Mouse (Mus musculus): Measurements from ENCODE around the gene Hspa8.
"Not testable (repeated sequence)": the region's sequence is repeated elsewhere in the genome, so short reads cannot be mapped to it uniquely, and the experiment has no call there.

Hspa8 gene

DNA sequence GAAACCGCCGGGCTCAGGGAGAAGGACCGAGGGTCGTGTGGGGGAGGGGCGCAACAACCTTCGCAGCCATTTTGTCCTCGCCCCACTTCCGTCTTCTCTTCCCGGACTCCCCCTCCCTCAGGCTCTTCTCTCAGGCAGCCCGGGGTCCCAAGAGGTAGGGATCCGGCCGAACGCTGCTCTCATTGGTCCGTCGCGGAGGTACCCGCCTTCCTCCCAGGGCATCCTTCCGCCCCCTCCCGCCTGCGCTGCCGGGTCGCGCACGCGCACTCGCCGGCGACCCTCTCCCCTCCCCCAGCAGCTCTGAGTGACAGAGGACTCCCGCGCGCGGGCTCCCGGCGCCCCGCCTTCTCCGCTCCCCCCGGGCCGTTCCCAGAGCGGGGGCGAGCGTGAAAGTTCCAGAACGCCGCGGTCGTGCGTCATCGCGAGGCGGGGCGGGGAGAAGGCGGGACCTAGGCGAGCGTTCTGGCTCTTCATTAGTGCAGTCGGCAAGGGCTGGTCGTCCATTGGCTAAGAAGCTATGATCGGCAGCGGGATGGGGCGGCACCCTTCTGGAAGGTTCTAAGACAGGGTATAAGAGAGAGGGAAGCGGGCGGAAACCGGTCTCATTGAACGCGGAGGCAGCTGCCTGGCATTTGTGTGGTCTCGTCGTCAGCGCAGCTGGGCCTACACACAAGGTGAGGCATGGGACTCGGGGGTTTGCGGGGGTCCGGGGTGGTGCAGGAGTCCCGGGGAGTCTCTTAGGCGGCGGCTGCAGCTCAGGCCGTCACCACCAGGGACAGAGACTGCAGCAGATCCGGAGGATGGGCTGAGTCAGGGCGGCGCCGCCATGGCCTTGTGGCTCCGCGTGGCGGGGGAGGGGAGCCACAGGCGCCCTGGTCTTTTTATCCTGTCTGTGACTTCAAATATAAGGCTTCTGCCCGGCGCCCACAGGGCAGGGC is at the start of gene Hspa8:
Gene Hspa8 (plus strand): TSS at position 310 of the 938 bp plus-strand sequence.
- peak; percentile 100 for DNase-seq (ENCODE audit: low spot score)

DNA sequence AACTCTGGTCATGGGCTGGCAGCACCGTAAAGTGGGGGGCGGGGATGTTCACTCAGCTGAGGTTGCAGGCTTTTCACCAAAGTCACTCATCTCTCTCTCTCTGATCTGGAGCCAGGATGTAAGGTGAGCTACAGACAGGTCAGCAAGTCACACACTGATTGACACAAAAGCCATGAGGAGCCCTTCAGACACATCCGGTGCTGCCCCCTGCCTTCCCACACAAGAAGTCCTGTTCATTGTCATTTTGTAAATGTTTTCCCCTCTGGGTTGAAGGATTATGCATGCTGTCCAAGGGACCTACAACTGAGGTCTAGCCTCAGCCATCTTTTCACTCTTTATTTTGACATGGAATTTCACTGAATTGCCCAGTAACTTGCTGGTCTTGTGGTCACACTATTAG is 49.0 kb upstream of the Hspa8 start:
- DNase-seq (ENCODE audit: low spot score), result no peak

DNA sequence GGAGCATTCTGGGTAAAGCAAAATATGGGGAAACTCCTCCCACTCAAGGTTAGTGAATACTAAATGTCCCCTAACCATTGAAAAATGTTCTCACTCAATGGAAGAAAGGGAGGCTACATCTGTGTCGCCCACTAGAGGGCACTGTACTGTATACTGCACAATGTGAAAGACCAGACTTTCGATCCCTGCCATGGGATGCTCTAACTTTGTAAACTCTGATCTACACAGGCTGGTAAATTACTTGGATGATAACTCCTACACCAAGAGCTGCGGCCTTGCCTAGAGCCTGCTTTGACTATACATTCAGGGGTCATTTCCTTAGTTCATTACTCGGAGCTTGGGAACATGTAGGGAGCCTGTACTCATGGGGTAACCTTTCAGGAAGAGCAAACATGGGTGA is 44.4 kb upstream of the Hspa8 start:
- peak; percentile 67 for DNase-seq (ENCODE audit: low spot score)

DNA sequence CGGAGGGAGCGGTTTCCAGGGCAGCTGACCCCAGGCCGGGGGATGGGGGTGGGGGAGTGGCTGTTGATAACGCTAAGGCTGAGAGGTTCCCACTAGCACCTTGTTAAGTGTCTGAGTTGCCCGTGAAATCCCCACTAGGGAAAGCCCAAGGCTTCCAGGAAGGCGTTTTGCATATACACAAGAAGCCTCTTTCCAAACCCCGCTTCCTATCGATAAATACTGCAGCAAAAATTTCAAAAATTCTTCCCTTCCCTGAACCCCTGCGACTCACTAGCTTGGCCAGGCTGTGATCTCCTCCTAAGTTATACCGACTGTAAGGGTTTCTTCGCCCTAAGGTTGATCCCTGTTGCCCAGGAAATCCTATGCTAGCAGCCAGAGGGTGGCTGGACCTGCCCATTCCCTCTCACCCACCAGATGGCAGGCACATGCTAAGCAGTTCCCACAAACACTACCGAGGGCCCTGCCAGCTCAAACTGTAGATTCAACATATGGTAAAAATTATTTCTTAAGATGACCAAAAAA is 43.6 kb upstream of the Hspa8 start:
- DNase-seq (ENCODE audit: low spot score), result peak; percentile 29

DNA sequence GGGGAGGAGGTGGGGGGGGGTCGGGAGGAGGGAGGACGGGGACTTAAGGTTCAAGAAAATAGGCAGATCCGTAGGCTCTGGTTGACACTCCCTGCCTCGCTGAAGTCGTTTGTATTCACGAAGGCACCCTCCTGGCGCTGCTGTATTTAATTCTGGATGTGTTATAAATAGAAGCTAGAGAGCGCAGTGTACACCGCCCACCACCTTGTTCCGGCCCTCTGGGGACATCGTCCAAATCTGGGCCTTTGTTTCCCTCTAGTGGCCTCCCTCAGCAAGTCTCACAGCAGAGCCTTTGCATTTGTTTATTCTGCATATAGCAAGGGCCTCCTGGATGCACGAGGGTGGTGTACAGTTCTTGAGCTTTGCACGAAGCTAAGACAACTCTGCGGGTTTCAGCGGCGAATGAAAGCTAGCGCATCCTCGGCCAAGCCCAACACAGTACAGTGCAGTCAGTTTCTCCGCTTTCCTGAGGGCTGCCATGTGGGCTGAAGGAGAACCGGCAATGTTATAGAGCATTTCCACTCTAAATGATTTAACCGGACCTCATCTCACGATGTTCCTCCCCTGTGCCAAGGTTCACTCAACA is 43.0 kb upstream of the Hspa8 start:
- DNase-seq (ENCODE audit: low spot score), result peak; percentile 72

DNA sequence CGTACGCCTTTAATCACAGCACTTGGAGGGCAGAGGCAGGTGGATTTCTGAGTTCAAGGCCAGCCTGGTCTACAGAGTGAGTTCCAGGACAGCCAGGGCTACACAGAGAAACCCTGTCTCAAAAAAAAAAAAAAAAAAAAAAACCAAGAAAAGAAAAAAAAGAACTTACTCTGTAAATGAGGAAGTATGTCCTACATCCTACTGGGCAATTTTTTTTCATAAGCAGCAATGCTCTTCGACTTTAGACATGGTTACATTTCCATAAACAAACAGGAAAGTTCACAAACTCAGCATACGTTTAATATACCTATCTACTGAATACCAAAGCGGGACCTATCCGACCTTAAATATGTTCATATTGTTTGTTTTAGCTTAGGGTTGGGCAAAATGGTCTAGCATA is 38.4 kb upstream of the Hspa8 start:
- no peak for DNase-seq (ENCODE audit: low spot score)

DNA sequence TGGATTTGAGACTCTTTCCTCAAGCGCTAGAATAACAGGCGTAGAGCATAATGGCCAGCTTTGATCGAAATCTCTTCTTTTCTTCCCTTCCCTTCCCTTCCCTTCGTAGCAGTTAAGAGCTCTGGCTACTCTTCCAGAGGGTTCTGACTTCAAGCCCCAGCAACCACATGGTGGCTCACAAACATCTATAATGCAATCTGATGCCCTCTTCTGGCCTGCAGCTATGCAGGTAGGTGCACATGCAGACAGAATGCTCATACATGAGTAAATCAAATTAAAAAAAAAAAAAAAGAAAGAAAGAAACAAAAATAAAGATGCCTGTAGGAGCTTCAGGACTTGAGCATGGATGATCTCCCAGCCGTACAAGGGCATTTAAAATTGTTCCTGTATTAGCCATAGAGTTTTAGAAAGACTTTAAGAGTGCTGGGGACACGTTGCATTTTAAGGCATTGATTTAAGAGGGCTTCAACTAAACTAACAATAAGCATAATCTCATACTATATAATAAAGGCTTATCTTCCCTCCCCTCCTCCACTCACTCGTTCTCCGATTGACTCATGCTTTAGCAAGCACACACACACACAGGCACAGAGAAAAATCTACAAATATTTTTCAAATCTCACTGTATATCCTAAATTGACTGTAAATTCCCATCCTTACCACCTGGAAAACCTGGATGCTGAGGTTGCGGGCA is 35.8 kb upstream of the Hspa8 start:
- DNase-seq (ENCODE audit: low spot score), result no peak

DNA sequence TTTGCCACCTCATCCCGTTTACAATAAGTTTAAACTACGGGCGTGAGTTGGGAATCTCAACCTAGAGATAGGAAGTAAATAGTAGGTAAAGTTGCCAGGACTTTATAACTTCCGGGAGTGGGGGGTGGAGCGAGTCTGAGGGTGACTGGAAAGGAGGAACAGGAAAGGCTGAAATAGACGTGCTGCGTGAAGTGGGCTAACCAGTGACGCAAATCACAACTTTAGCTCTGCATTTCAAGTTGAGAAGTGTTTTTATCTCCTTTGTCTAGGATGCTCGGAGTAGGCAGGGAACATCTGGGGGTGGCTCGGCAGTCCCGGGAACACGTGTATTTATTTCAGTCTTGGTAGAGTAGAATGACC is 35.2 kb upstream of the Hspa8 start:
- no peak for DNase-seq (ENCODE audit: low spot score)

DNA sequence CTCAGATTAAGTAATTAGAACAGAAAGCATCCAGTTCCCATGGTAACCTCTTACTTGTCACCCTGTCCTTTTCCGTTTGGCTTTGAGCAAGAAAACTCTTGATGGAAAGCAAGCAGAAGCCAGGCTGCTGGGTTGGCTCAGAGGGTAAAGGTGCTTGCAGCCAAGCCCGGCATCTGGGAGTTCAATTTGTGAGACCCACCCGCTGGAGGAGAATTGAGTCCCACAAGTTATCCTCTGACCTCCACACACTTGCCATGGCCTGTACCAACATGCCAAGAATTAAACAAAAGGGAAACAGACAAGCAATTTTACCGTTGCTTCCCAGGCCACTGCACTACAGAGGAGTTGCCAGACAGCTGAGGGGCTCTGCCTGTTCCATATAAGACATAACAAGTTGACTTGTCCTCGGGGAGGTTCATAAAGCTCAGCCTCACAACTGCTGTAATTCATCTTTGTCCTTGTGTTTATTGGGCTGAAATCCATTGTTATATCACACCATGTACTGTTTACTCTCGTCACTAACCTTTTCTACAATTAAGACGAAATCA is 34.7 kb upstream of the Hspa8 start:
- no peak for DNase-seq (ENCODE audit: low spot score)

DNA sequence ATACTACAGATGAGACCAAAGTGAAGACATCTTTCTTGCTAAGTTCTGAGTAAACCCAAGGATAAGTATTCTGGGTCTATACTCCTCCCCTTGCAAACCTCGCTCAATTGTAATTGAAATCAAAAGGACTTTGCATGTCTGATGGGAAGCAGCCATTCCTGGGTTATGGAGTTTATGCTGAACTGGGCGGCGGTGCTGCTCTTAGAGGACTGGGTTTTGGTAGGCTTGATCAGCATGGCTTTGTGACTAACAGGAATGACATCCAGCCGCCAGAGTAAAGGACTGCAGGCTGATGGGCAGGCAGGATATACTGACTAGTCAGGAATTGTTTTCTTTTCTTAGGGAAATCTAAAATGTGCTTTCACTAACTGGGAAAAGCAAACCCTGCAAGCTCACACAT is 32.8 kb upstream of the Hspa8 start:
- no peak for DNase-seq (ENCODE audit: low spot score)

DNA sequence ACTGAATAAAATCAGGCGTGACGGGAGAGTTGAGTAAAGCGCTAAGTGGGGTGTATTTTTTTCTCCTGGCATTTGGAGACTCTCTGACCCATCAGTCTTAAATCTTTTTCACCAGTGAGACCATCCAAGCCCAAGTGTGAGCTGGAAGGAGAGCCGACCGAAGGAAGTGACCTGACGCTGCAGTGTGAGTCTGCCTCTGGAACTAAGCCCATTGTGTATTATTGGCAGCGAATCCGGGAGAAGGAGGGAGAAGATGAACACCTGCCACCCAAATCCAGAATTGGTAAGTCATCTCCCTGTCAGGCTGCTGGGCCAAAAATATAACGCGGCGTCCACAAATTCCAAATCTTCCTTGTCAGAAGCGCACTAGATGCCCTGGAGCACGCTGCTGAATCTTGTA is 28.5 kb upstream of the Hspa8 start:
- DNase-seq (ENCODE audit: low spot score), result no peak

DNA sequence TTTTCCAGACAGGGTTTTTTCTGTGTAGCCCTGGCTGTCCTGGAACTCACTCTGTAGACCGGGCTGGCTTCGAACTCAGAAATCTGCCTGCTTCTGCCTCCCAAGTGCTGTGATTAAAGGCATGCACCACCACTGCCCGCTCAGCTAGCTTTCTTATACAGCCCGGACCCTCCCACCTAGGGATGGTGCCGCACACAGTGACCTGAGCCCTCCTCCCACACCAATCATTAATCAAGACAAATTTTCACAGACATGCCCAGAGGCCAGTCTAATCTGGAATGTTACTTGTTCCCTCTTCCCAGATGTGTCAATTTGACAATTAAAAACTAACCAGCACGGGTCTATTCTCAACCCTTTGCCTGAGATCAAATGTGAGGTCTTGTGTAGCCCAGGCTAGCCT is 27.6 kb upstream of the Hspa8 start:
- DNase-seq (ENCODE audit: low spot score), result not testable (repeated sequence)

DNA sequence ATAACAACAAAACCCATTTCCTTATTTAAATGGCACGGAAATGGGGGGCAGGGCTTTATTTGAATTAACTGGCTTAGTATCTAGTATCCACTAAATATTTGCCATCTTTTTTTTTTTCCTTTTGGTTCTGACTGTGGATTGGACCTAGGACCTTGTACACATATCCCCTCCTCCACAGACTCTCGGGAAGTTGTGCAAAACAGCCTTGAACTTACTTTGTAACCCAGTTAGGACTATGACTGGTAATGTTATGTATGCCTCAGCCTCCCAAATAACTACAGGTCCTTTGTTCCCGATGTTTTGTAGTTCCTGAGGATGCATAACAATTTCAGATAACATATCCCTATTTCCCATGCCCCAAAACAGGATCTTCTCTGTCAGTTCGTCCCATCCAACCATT is 26.9 kb upstream of the Hspa8 start:
- no peak for DNase-seq (ENCODE audit: low spot score)

DNA sequence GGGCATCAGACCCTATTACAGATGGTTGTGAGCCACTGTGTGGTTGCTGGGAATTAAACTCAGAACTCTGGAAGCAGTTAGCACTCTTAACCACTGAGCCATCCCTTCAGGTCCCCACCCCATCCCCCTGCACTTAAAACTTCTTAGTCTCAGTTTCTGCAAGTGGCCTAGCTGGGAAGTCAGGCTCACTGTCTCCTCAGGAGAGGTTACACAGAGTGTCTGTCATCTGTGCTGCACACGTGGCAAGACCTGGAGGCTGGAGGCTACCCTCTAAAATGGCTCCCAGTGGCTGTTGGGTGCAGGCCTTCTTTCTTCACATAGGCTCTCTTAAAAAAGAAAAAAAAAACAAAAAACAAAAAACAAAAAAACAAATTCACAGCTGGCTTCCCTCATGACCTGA is 24.7 kb upstream of the Hspa8 start:
- DNase-seq (ENCODE audit: low spot score), result no peak

DNA sequence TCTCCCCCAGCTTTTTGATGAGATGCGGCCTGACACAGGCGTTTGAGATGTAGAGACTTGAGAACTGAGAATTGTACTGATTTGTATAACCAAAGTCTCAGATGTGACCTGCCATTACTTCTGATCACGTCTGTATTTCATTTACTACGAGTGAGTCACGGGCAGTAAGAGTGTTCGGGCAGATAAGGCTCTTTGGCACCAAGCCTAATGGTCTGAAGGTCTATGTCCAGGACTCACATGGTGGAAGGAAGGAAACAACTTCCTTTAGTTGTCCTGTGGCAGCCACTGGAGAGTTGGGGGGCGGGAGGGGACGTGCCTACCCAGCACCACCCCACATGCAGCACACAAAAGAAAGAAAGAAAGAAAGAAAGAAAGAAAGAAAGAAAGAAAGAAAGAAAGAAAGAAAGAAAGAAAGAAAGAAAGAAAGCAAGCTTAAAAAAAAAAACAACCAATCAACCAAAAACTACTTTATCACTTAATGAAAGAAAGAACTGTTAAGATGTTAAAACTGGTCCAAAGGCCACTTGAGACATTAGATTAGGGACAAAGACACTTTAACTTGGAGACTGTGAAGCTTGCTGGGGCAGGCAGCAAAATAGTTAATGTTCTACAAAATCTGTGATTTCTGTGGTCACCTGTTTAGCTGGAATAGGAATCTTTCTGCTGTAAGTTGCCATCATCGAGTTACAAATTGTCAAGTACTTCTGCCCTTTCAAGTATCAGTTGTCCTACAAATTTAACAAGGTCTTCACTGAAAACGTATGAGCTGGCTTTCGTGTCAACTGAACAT is 24.1 kb upstream of the Hspa8 start:
- no peak for DNase-seq (ENCODE audit: low spot score)

DNA sequence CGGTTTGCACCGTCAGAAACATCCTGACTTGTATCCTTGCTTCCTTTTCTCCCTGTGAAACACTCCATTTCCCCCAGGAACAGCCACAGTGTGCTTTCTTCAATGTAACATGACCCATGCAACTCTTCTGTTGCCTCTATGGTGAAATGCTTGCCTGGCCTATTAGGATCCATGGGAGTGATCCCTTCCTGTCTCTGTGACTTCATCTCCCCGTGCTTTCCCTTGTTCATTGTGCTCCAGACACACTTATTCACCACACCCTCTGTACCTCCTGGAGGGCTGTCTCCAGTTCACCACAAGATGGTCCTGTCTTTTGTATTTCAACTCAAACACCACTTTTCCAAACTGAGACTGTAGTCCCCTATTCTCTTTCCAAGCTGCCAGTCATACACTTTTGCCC is 20.7 kb upstream of the Hspa8 start:
- DNase-seq (ENCODE audit: low spot score), result no peak

DNA sequence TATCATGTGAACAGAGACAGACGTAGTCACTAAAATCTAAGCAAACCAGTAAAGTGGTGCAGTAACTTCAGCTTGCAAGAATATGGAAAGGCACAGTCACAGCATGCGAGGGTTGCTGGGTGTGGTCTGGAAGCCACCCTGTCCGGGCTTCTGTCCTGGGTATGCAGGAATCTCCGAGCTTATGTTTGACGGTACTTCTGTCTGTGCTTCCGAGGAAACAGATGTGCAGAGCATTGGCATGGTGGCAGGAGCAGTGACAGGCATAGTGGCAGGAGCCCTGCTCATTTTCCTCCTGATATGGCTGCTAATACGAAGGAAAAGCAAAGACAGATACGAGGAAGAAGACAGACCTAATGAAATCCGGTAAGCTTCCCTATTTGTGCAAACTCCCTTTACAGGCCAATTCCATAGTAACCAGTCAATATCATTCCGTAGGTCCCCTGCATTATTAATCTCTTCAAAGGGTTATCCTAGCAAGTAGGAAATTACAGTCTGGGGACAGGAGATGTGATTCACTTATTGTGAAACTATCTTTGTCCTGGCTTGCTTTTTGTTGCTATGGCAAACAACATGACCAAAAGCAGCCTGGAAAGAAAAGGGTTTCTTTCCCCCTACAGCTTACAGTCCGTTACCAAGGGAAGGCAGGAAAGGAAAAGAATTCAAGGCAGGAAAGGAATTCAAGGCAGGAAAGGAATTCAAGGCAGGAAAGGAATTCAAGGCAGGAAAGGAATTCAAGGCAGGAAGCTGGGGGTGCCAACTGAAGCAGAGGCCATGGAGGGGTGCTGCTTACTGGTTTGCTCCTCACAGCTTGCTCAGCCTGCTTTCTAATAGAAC is 19.7 kb upstream of the Hspa8 start:
- no peak for DNase-seq (ENCODE audit: low spot score)

DNA sequence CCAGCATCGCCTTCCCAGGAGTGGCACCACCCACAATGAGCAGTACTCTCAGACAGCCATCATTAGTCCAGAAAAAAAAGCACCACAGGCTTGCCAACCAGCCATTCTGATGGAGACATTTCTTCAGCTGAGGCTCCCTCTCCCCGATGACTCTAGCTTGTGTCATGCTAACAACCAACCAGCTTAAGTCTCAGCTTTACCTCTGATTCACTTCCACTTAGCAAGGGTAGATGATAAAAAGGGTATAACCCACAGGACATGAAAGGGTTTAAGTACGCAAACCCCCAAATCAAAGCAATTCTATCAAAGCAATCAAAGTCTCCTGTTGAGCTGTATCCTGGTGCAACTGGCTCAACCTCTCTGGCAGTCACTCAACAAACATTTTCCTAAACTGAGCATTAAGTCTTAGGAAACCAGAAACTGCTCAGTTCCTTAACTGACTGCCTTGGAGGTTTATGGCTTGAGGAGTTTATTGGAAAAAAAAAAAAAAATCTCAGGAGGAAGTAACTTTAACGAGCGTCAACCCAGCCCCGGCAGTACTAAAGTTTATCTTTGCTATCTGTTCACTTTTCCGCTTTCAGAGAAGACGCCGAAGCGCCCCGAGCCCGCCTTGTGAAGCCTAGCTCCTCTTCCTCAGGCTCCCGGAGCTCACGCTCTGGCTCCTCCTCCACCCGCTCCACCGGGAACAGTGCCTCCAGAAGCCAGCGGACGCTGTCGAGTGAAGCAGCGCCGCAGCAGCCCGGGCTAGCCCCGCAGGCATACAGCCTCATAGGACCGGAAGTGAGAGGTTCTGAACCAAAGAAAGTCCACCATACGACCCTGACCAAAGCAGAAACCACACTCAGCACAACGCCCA is 18.8 kb upstream of the Hspa8 start:
- peak; percentile 64 for DNase-seq (ENCODE audit: low spot score)

DNA sequence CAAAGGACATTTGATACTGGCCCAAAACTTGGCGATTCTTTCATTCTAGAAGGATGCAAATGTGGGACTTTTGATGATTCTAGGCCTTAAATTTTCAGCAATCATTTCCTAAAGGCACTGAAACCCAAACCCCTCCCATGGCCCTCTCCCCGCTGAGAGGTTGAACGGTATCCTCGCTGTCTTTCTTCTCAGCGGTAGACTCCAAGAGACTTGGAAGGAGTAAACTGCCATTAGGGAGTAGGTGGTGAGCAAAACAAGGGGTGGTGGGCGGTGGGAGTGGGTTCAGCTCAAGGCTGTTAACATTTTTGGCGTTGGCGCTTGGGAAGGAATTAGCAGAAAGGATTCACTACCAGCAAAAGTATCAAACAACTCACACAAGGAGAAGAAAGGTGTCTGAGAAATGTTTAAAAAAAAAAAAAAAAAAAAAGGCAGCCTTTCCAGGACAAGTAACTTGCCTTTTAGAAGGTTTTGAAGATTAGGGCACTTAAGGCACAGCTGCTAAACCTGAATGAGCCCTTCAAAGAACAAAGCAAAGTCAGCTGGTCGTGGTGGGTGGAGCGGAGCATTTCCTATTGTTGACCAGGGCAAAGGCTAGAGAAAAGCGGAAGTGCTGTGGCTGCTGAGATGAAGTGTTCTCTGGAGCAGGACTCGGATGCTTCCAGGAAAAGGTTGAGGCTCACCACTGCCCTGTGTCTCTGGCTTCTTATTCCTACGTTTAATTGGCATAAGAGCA is 17.0 kb upstream of the Hspa8 start:
- DNase-seq (ENCODE audit: low spot score), result peak; percentile 83
